Mouse (Mus musculus): ENCODE measurements around the gene Mlf1.

DNA sequence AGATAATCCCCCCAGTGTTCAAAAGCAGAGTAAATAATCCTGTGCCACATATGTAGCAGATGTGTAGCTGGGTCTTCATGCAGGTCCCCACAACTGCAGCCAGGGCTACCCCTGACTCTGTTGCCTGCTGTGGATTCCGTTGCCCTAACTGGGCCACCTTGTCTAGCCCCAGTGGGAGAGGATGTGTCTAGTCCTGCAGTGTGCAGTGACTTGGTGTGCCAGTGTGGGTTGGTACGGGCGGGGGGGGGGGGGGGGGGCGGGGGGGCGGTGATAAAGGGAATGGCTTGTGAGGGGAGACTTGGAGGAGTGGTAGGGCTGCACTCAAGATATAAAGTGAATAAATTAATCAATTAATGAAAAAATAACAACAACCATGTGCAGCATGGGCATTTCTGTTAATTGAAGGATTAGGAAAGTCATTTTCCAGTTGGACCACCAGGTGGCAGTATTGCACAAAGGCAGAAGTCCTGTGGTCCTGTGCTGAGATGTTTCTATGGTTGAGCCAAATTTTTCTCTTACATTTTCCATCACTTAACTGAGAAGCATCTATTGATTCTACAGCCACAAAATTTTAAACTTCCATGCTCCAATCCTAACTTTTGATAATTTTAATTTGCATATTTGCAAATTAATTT is 21.7 kb upstream of the Mlf1 start:
- TF ChIP-seq POLR2A (IDR thresholded peaks at IDR 0.05; ENCODE audit: extremely low read depth, insufficient read depth, low read length) = no peak
- TF ChIP-seq CTCF (IDR thresholded peaks at IDR 0.05; ENCODE audit: extremely low read depth, insufficient read depth, low read length) = peak; percentile 78

Data from cortical plate, adult 2 months (tissue).